Mouse (Mus musculus) CH12.LX (cell line): ENCODE results near the gene Ift20. TPM values are rescaled to one million over a fixed set of nuclear protein-coding genes. Genes with fewer than 3 reads are reported as not detected.
A peak's percentile ranks its signal among the peaks of the same experiment; 100 is the strongest.

ENCODE experiments used
- DNase-seq: peaks from one replicate; pipeline ENCODE4 v3.0.0-alpha.2; 2013; ENCODE audit errors: extremely low read depth
- H3K27ac ChIP-seq: 2 replicates; pipeline ENCODE4 v1.5.1; 2012; ENCODE audit warnings: low read depth, mild to moderate bottlenecking, control low read depth, moderate library complexity; ENCODE audit not compliant: insufficient read depth
- H3K27me3 ChIP-seq: replicated peaks from 2 replicates; pipeline ENCODE3; 2012; ENCODE audit warnings: inconsistent platforms
- H3K36me3 ChIP-seq, 2 experiments: replicated peaks in 1 of 2; 2 replicates each; pipeline versions ENCODE3 to v1.6.1; 2012; ENCODE audit warnings: inconsistent platforms in 1 of 2, low read length in 1 of 2, mild to moderate bottlenecking in 1 of 2, mixed read lengths in 1 of 2, moderate library complexity in 1 of 2; ENCODE audit not compliant: control insufficient read depth in 1 of 2, insufficient read depth in 1 of 2
- H3K4me1 ChIP-seq, 2 experiments: 2 replicates each; pipeline ENCODE4 v1.6.1; 2012; ENCODE audit warnings: inconsistent platforms in 1 of 2, moderate library complexity in 1 of 2; ENCODE audit not compliant: insufficient read depth in 2 of 2, control insufficient read depth in 1 of 2
- H3K4me2 ChIP-seq: 2 replicates; pipeline ENCODE4 v1.6.1; 2012; ENCODE audit warnings: low read depth, mild to moderate bottlenecking, control low read depth; ENCODE audit not compliant: poor library complexity, insufficient read depth, severe bottlenecking
- H3K4me3 ChIP-seq, 3 experiments: fragments of 150-350 bp in 1 of 3; sonication (generic) in 1 of 3; replicated peaks in 1 of 3; 2 replicates each; pipeline versions ENCODE3 to v1.5.1; 2011 to 2012; ENCODE audit warnings: low read depth in 2 of 3, low read length in 2 of 3, mild to moderate bottlenecking in 2 of 3, moderate library complexity in 2 of 3, control low read depth in 1 of 3, improper control_type of control experiment in 1 of 3, inconsistent platforms in 1 of 3, mixed read lengths in 1 of 3; ENCODE audit not compliant: poor library complexity in 1 of 3
- H3K79me2 ChIP-seq: replicated peaks from 2 replicates; pipeline ENCODE4 v1.6.1; 2012; ENCODE audit warnings: mild to moderate bottlenecking, moderate library complexity; ENCODE audit not compliant: control insufficient read depth, poor library complexity, insufficient read depth, severe bottlenecking; ENCODE audit errors: extremely low read depth
- H3K9ac ChIP-seq: 2 replicates; pipeline ENCODE4 v1.6.1; 2012; ENCODE audit warnings: low read depth, mild to moderate bottlenecking, control low read depth, moderate library complexity; ENCODE audit not compliant: insufficient read depth
- H3K9me3 ChIP-seq: replicated peaks from 2 replicates; pipeline ENCODE3; 2012; ENCODE audit warnings: low read length, inconsistent platforms, mixed read lengths
- BHLHE40 ChIP-seq: IDR thresholded peaks from 2 replicates; pipeline ENCODE4 v1.6.1; 2011; ENCODE audit warnings: mild to moderate bottlenecking, low read depth, low read length, improper control_type of control experiment
- CTCF ChIP-seq, 2 experiments: IDR thresholded peaks in 1 of 2; conservative IDR thresholded peaks in 1 of 2; 2 replicates each; pipeline ENCODE4 v1.5.1; 2011 to 2012; ENCODE audit warnings: low read depth in 2 of 2, low read length in 2 of 2, improper control_type of control experiment in 1 of 2, inconsistent platforms in 1 of 2, mild to moderate bottlenecking in 1 of 2, moderate library complexity in 1 of 2
- KAT2A ChIP-seq: IDR thresholded peaks from 2 replicates; pipeline ENCODE4 v1.6.1; 2012; ENCODE audit warnings: low read length, improper control_type of control experiment, inconsistent platforms; ENCODE audit not compliant: insufficient replicate concordance
- MEF2A ChIP-seq: IDR thresholded peaks from 2 replicates; pipeline ENCODE4 v1.6.1; 2014; ENCODE audit warnings: low read depth, mild to moderate bottlenecking, inconsistent platforms, low read length, improper control_type of control experiment, borderline replicate concordance
- MYC ChIP-seq: IDR thresholded peaks from 2 replicates; pipeline ENCODE4 v1.6.1; 2011; ENCODE audit warnings: low read depth, mild to moderate bottlenecking, improper control_type of control experiment, low read length
- NELFE ChIP-seq: IDR thresholded peaks from 2 replicates; pipeline ENCODE4 v1.6.1; 2011; ENCODE audit warnings: low read depth, low read length, improper control_type of control experiment
- NRF1 ChIP-seq: IDR thresholded peaks from 2 replicates; pipeline ENCODE4 v1.6.1; 2014; ENCODE audit warnings: low read depth, mild to moderate bottlenecking, inconsistent platforms, low read length, improper control_type of control experiment, moderate library complexity
- PAX5 ChIP-seq: IDR thresholded peaks from 2 replicates; pipeline ENCODE4 v1.6.1; 2012; ENCODE audit warnings: low read length, inconsistent platforms, mixed read lengths
- POLR2A ChIP-seq: IDR thresholded peaks from 2 replicates; pipeline ENCODE4 v1.6.1; 2011; ENCODE audit warnings: low read depth, mild to moderate bottlenecking, improper control_type of control experiment, low read length
- POLR2AphosphoS2 ChIP-seq: IDR thresholded peaks from 2 replicates; pipeline ENCODE4 v1.6.1; 2011; ENCODE audit warnings: low read depth, low read length, improper control_type of control experiment
- RAD21 ChIP-seq: IDR thresholded peaks from 2 replicates; pipeline ENCODE4 v1.6.1; 2011; ENCODE audit warnings: low read depth, mild to moderate bottlenecking, low read length, improper control_type of control experiment, moderate library complexity
- SMC3 ChIP-seq: IDR thresholded peaks from 2 replicates; pipeline ENCODE4 v1.6.1; 2011; ENCODE audit warnings: low read depth, low read length, improper control_type of control experiment
- TBP ChIP-seq: conservative IDR thresholded peaks from 2 replicates; pipeline ENCODE4 v1.6.1; 2011; ENCODE audit warnings: low read depth, low read length, improper control_type of control experiment
- UBTF ChIP-seq: IDR thresholded peaks from 2 replicates; pipeline ENCODE4 v1.6.1; 2012; ENCODE audit warnings: low read depth, mild to moderate bottlenecking, inconsistent platforms, low read length, improper control_type of control experiment, moderate library complexity
- USF1 ChIP-seq: IDR thresholded peaks from 2 replicates; pipeline ENCODE4 v1.6.1; 2014; ENCODE audit warnings: low read depth, mild to moderate bottlenecking, inconsistent platforms, low read length, improper control_type of control experiment
- USF2 ChIP-seq: conservative IDR thresholded peaks from 2 replicates; pipeline ENCODE4 v1.6.1; 2011; ENCODE audit warnings: low read depth, low read length, improper control_type of control experiment
- ZNF384 ChIP-seq: IDR thresholded peaks from 2 replicates; pipeline ENCODE4 v1.6.1; 2012; ENCODE audit warnings: low read depth, low read length, improper control_type of control experiment, inconsistent platforms
- dilution Hi-C: fragments of 300-500 bp; cut with MboI; formaldehyde crosslinking; loops from 2 replicates; pipeline ENCODE4 v1.14.3; 2020; ENCODE audit warnings: low sequenced_read_pairs; ENCODE audit not compliant: extremely low pct_unique_long_range_greater_than_20kb, extremely low pct_ligation_motif_present
- in situ Hi-C: fragments of 300-500 bp; cut with MboI; formaldehyde crosslinking; loops from 3 replicates; pipeline ENCODE4 v1.14.3; 2019; ENCODE audit warnings: low sequenced_read_pairs, low pct_ligation_motif_present, low pct_unique_long_range_greater_than_20kb, mixed read lengths
- polyA plus RNA-seq: library from polyadenylated mRNA; unstranded; fragments of >175 nt; gene quantifications from 2 replicates; pipeline ENCODE4 v1.2.1, GENCODE M21; 2012; ENCODE audit warnings: low read depth; ENCODE audit not compliant: insufficient read length
- total RNA-seq, 2 experiments: library from RNA; depleted of rRNA; stranded (reverse); fragments of 300-350 nt in 1 of 2; fragments of >200 nt in 1 of 2; gene quantifications; 2 replicates each; pipeline ENCODE4 v1.2.3; 2012 to 2014

Gene Ift20
- total and polyA plus RNA-seq, 3 experiments: 124 to 151 (median 136) TPM

GRCm38 (mm10) chr11:78524838-78525237, 11.3 kb upstream of the Ift20 start:
- H3K27ac ChIP-seq: no peak overlapping the region
- H3K27me3 ChIP-seq: no peaks in the 10 kb centered on the region
- DNase-seq: no peak
- dilution Hi-C loops: no loop called here
- TF ChIP-seq MYC (no peak), USF1 (no peak), NRF1 (no peak), TBP (no peak), SMC3 (no peak), USF2 (no peak), RAD21 (no peak), PAX5 (no peak), ZNF384 (no peak), NELFE (no peak), CTCF (conservative IDR thresholded peaks at IDR 0.05 in 1 of 2, IDR thresholded peaks at IDR 0.05 in 1 of 2; ENCODE audit: low read depth in 2 of 2, low read length in 2 of 2) (no peak), POLR2A (no peak), POLR2AphosphoS2 (no peak), MEF2A (no peak), BHLHE40 (no peak), UBTF (no peak), KAT2A (no peak)
- TF ChIP-seq, all 38 proteins: peak for 0
- peaks cover 93 to 100% of the 10 kb centered on the region in 2 experiments for H3K36me3 ChIP-seq
- H3K4me1 ChIP-seq: peaks cover under 1 to 14% of the 10 kb centered on the region in 2 experiments; a peak in 2 of 4 replicates
- H3K4me2 ChIP-seq: no peak overlapping the region
- H3K79me2 ChIP-seq: 0 out of 2 replicates have a peak, but pooled peaks cover 1% of the 10 kb centered on the region
- no peak overlapping the region for H3K9ac ChIP-seq
- no peaks in the 10 kb centered on the region for H3K9me3 ChIP-seq
- in situ Hi-C loops: no loop called here
- H3K4me3 ChIP-seq: no peak overlapping the region

DNA sequence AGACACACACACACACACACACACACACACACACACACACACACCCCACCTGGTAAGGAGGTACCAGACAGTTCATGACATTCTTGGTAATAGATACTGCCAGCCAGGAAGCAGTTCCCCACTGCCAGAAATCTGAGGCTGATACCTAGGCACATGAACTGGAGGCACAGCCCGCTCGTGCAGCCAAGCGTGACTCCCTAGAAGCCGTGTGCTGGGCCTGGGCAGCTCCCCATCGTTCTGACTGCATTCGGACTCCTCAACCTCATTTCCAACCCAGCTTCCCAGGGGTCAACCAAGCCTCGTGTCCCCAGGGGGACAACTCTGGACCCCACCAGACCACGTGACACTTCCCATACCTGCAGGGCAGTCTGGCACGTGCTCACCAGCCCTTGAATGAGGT, 7.4 kb upstream of the Ift20 start:
- Histone ChIP-seq H3K4me3 (no peak overlapping the region), H3K4me1 (peaks cover 7 to 23% of the 10 kb centered on the region in 2 experiments; a peak in 2 of 4 replicates), H3K9me3 (no peaks in the 10 kb centered on the region), H3K4me2 (no peak overlapping the region), H3K27me3 (no peaks in the 10 kb centered on the region), H3K9ac (no peak overlapping the region), H3K27ac (no peak overlapping the region), H3K36me3 (peaks cover 67 to 89% of the 10 kb centered on the region in 2 experiments), H3K79me2 (peaks cover 36% of the 10 kb centered on the region)
- in situ Hi-C loops: no loop called here
- dilution Hi-C loops: no loop called here
- TF ChIP-seq RAD21 (no peak), PAX5 (peak; percentile 95)
- DNase-seq: no peak
